Mouse (Mus musculus) common myeloid progenitor, adult 5-6 weeks (primary cell): ENCODE data around the gene Thap7. TPM values are rescaled to one million over a fixed set of nuclear protein-coding genes. Genes with fewer than 3 reads are reported as not detected.
"Not testable (repeated sequence)": the region's sequence is repeated elsewhere in the genome, so short reads cannot be mapped to it uniquely, and the experiment has no call there.

Experiments used
- ATAC-seq: replicated peaks from 2 replicates; pipeline ENCODE4 v1.8.0; 2016; ENCODE audit warnings: low read depth, mild to moderate bottlenecking, moderate TSS enrichment, inconsistent platforms; ENCODE audit not compliant: poor library complexity, severe bottlenecking
- total RNA-seq: library from RNA; stranded (forward); fragments of 200-1000, 187-1606 nt; gene quantifications from 2 replicates; pipeline ENCODE4 v1.2.3, GENCODE M21; 2017

The Thap7 gene
- total RNA-seq, 1 experiment from 2014 or later = 38.5 TPM

DNA sequence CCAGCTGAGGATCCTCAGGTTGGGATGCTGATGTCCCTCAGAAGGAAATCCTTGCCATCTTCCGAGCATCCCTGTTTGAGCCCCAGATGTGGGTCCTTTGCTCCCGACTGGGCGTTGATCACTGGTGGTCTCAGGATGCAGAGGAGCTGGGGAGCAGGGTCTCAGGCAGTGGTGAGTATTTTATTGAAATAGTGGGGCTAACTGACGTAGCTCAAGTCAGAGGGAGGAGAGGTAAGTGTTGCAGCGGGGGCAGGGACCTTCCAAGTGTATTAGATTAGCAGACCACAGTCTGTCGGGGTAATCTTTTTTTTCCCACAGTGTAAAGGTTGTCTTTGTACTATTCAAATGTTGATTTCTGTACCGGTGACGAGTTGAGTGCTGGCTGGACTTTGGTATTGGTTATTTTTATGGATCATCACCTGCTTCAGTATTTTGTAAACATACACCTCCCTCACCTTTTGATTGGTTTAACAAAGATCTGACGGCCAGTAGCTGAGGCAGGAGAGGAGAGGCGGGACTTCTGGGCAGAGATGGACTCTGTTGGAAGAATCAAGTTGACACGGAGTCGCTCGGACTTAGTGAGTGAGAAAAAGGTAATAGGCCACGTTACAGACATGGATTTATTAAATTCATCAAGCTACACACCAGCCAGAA lies 1.9 kb upstream of the Thap7 start:
- no peak for ATAC-seq

DNA sequence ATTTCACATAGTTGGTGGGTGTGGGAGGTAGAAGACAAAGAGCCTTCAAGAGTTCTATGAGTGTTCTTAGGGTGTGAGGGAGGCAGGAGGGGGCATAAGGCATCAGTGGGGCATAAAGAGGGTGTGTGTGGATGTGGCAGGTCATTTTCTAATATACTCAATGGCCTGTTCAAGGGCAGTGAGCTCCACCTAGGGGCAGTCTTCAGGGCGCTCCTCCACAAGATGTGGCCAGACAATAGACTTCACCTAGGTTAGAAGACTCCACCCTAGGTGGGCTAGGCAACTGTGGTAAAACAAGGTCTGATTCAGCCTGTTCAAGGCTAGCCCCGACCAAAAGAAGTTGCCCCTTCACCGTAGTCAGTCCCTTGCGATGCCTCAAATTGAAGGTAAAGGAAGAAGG lies 1.3 kb upstream of the Thap7 start:
- peak; percentile 35 for ATAC-seq

DNA sequence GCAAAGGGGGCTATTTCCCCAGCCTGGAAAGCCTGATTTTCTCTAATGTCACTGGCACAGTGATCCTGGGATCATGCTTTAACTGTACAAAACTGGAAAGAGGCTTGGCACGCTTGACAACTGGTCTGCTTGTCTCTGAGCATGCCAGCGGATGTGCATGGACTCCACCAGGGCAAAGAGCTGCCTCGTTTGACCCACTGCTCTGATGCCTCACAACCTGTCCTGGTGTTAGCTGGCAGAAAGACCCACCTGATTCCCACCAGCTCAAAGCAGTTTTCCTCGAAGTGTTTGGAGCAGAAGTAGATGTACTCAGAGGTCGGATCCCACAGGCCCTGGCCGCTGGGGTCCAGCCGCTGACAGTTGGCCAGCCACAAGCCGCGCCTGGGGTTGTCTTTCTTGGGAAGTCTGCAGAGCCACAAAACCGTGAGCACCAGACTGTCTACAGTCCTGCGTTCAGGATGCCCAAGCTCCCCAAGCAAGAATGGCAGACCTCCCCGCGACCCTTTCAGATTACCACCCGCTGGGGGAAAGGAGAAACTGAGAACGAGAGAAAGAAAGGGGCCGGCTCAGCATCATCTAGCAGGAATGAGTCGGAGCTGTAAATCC lies 852 bp downstream of the Thap7 start:
- no peak for ATAC-seq

- no peak for ATAC-seq
Observed at GRCm38 (mm10) chr16:17528276-17528675, 2.7 kb downstream of the Thap7 start.

GRCm38 (mm10) chr16:17527606-17528005 lies 3.3 kb downstream of the Thap7 start:
- no peak for ATAC-seq

DNA sequence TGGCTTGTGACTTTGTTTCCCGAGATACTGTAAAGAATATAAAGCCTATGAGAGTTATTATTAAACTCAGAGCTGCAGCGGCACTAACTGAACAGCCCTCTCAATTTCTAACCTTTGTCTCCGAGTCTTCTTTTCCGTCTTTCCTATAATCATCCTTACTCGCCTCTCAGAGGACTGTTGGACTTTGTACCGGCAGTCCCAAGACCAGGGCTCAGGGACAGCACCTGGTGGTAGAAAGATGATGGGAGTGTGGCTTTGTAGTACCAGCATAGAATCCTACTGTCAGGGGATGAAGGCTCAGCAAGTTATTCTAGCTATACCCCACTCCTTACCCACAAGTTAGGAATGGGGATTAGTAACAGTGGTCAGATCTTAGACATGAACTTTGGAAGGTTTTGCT lies 4.7 kb downstream of the Thap7 start:
- no peak for ATAC-seq

DNA sequence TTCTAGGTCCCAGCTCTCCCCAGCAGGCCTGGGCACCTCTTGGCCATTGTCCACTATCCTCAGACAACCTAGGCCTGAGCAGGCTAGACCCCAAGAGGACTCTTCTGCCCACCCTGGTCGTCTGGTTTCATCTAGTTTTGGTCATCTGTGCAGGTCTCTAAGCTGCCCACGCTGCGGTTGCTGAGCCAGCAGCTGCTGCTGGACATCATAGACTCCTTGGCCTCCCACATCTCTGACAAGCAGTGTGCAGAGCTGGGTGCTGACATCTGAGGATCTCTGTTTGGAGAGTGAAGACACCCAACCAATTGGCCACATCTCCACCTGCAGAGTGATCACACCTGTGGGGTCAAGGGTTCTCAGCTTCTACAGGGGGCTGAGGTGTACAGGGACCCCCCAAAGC lies 5.4 kb downstream of the Thap7 start:
- no peak for ATAC-seq

GRCm38 (mm10) chr16:17524156-17524555 lies 6.8 kb downstream of the Thap7 start:
- no peak for ATAC-seq

DNA sequence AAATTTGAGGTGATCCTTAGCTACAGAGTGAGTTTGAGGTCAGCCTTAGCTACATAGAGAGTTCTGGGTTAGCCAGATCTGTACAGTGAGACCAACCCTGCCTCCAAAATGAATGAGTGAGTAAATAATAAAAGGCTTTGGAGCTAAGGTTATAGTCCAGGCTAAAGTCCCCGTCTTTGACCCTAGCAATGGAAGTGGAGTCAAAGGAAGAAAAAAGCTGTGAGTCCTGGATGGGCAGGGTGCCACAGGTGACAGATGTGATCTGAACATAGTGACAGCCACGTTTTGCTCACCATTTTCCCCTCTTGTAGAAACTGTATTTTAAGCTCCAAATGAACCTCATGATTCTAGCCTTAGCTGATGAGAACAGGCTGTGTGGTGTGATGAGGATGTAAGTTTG lies 12.0 kb downstream of the Thap7 start:
- ATAC-seq = no peak

GRCm38 (mm10) chr16:17511431-17511830 lies 19.5 kb downstream of the Thap7 start:
- ATAC-seq = no peak

- no peak for ATAC-seq
Observed at GRCm38 (mm10) chr16:17510686-17511085, 20.2 kb downstream of the Thap7 start.

GRCm38 (mm10) chr16:17510143-17510542 lies 20.8 kb downstream of the Thap7 start:
- no peak for ATAC-seq

- no peak for ATAC-seq
Observed at GRCm38 (mm10) chr16:17509240-17509597, 21.7 kb downstream of the Thap7 start.

DNA sequence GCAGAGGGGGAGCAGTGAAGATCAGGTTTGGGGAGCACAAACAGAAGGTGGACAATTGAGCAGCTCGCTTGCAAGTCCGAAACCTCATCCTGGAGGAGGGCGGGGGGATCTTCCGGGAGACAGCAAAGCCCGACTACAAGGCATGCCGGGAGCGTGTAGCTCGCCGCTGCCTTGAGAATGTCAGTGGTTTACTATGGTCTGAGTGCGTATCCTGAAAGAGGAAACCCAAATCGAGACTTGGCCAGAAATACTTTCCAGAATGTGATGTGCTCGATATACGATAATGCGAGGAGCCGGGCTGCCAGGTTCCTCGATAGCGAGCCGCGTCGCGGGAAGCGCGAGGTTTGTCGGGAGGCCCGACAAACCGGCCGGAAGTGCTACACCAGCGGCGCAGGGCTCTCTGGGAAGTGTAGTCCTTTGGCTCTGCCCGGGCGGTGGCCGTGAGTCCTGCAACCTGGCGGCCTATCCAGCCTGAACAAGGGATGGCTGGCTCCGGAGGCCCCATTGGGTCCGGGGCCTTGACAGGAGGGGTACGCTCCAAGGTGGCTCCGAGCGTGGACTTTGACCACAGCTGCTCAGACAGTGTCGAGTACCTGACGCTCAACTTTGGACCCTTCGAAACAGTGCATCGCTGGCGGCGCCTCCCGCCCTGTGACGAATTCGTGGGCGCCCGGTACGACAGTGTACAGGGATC lies 22.2 kb downstream of the Thap7 start, which contains the start of gene Lztr1:
TSS of gene Lztr1 (plus strand) at position 143 of the 694 bp plus-strand sequence.
- ATAC-seq = peak; percentile 96

DNA sequence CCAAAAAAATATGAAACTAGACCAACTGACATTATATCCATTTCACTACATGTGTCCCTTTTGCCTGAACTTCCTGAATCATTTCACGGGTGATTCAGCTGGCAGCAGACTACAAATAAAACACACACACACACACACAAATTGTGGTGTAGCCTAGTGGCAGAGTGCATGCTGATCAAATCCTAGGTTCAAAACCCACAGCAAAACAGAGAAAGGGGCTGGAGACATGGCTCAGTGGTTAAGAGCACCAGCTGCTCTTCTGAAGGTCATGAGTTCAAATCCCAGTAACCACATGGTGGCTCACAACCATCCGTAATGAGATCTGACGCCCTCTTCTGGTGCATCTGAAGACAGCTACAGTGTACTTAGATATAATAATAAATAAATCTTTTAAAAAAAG lies 22.9 kb downstream of the Thap7 start:
- not testable (repeated sequence) for ATAC-seq

- ATAC-seq = no peak
Observed at GRCm38 (mm10) chr16:17507018-17507552, 23.9 kb downstream of the Thap7 start.

GRCm38 (mm10) chr16:17502681-17503080 lies 28.3 kb downstream of the Thap7 start:
- no peak for ATAC-seq

DNA sequence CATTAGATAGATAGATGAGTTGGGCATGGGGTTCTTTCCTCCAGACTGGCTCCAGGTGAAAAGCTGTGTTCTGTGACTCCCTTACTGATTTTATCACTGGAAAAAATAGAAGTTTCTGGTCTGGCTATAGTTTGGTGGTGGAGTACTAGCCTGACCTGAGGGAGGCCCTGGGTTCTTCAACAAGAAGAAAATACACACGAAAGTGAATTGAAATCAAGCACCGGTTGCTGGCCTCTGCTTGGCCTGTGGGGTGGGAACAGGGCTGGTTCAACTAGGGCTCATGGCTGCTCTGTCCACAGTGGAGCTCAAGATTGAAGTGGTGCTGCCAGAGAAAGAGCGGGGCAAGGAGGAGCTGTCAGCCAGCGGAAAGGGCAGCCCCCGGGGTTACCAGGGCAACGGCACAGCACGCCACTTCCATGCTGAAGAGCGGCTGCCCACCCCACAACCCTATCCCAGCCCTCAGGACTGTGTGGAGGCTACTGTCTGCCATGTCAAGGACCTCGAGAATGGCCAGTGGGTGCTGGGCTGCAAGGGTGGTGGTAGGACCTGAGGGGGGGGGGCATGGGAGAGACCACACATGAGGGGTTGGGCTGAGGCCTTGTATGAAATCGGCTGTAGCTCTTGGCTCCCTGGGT lies 31.6 kb downstream of the Thap7 start:
- no peak for ATAC-seq

GRCm38 (mm10) chr16:17496499-17497305 lies 34.2 kb downstream of the Thap7 start:
- ATAC-seq = no peak
